Mouse (Mus musculus) stomach, embryonic 15.5 days (tissue): ENCODE results near the gene Ago4. TPM values are rescaled to one million over a fixed set of nuclear protein-coding genes. Genes with fewer than 3 reads are reported as not detected.

Source experiments
- ATAC-seq: fragments of 200-750 bp; cut with Nextera tagmentation; 2 replicates; pipeline ENCODE4 v1.8.0; 2017; ENCODE audit warnings: low read depth, moderate number of reproducible peaks, moderate TSS enrichment; ENCODE audit not compliant: insufficient read depth, low FRiP score
- H3K27ac ChIP-seq: fragments of 300-500 bp; sonication (generic); 2 replicates; pipeline ENCODE4 v1.5.1; 2015; ENCODE audit warnings: mild to moderate bottlenecking, inconsistent platforms
- H3K27me3 ChIP-seq: fragments of 300-500 bp; sonication (generic); replicated peaks from 2 replicates; pipeline ENCODE4 v1.6.1; 2015; ENCODE audit warnings: inconsistent platforms
- H3K36me3 ChIP-seq: fragments of 300-500 bp; sonication (generic); 2 replicates; pipeline ENCODE4 v1.6.1; 2015; ENCODE audit warnings: inconsistent platforms
- H3K4me1 ChIP-seq: fragments of 300-500 bp; sonication (generic); 2 replicates; pipeline ENCODE4 v1.6.1; 2015; ENCODE audit warnings: inconsistent platforms
- H3K4me2 ChIP-seq: fragments of 300-500 bp; sonication (generic); 2 replicates; pipeline ENCODE4 v1.6.1; 2015; ENCODE audit warnings: mild to moderate bottlenecking, inconsistent platforms
- H3K4me3 ChIP-seq: fragments of 300-500 bp; sonication (generic); replicated peaks from 2 replicates; pipeline ENCODE4 v1.5.1; 2015; ENCODE audit warnings: inconsistent platforms
- H3K9ac ChIP-seq: fragments of 300-500 bp; sonication (generic); 2 replicates; pipeline ENCODE4 v1.6.1; 2015; ENCODE audit warnings: inconsistent platforms
- H3K9me3 ChIP-seq: fragments of 300-500 bp; sonication (generic); 2 replicates; pipeline ENCODE4 v1.6.1; 2016; ENCODE audit warnings: inconsistent platforms
- WGBS: fragments of 180-500 bp; shearing (Covaris S2); methylation state at CpG from one replicate; pipeline ENCODE4 v1.1.7; 2015; 5-methylcytosine and 5-hydroxymethylcytosine counted together
- polyA plus RNA-seq: library from polyadenylated mRNA; unstranded; fragments of >200 nt; fragmentation: Nextera tagmentation; extraction: Ambion mirVana; gene quantifications from 2 replicates; pipeline ENCODE4 v1.2.1, GENCODE M21; 2015

Gene Ago4
- polyA plus RNA-seq, 1 experiment from 2014 or later, result 2.1 TPM

- no peaks in the 10 kb centered on the region for H3K4me1 ChIP-seq
- ATAC-seq, result no peak
- H3K9ac ChIP-seq, result no peak overlapping the region
- 79% methylated on average over 6 of the region's 6 CpGs for WGBS
- no peaks in the 10 kb centered on the region for H3K27me3 ChIP-seq
- no peak overlapping the region for H3K27ac ChIP-seq
- H3K4me2 ChIP-seq, result no peak overlapping the region
- no peaks in the 10 kb centered on the region for H3K9me3 ChIP-seq
- no peak overlapping the region for H3K4me3 ChIP-seq
- H3K36me3 ChIP-seq, result no peaks in the 10 kb centered on the region
Observed at GRCm38 (mm10) chr4:126512308-126513066, 20.8 kb downstream of the Ago4 start.

- Histone ChIP-seq H3K9ac (no peak overlapping the region), H3K4me3 (no peak overlapping the region), H3K36me3 (no peaks in the 10 kb centered on the region), H3K4me1 (no peaks in the 10 kb centered on the region), H3K9me3 (no peaks in the 10 kb centered on the region), H3K27ac (no peak overlapping the region), H3K27me3 (no peaks in the 10 kb centered on the region), H3K4me2 (no peak overlapping the region)
- 81% methylated on average over 5 of the region's 5 CpGs for WGBS
- ATAC-seq, result no peak
Observed at GRCm38 (mm10) chr4:126511013-126511412, 22.3 kb downstream of the Ago4 start.

DNA sequence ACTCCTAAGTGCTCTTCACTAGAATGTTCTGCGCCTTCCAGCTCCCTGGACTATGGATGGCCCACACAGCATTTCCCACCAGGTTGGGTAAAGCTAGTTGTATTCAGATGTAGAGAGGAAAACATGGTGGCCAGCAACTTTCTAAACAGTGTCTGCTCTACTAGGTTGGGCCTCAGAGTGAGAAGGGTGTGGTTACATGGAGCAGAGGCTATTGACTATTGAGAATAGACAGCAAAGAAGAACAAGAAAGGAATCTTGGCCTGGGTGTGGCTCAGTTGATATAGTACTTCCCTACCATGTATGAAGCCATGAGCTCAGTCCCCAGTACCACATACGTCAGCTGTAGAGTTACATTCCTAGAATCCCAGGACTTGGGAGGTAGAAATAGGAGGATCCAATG lies 24.2 kb downstream of the Ago4 start:
- H3K9ac ChIP-seq, result no peak overlapping the region
- no peak for ATAC-seq
- no peaks in the 10 kb centered on the region for H3K27me3 ChIP-seq
- peak overlapping the region; percentile 45 for H3K27ac ChIP-seq
- no peak overlapping the region for H3K4me2 ChIP-seq
- H3K9me3 ChIP-seq, result no peaks in the 10 kb centered on the region
- no peak overlapping the region for H3K4me3 ChIP-seq
- H3K4me1 ChIP-seq, result no peaks in the 10 kb centered on the region
- WGBS, result 78% methylated on average over 2 of the region's 2 CpGs
- H3K36me3 ChIP-seq, result no peaks in the 10 kb centered on the region

DNA sequence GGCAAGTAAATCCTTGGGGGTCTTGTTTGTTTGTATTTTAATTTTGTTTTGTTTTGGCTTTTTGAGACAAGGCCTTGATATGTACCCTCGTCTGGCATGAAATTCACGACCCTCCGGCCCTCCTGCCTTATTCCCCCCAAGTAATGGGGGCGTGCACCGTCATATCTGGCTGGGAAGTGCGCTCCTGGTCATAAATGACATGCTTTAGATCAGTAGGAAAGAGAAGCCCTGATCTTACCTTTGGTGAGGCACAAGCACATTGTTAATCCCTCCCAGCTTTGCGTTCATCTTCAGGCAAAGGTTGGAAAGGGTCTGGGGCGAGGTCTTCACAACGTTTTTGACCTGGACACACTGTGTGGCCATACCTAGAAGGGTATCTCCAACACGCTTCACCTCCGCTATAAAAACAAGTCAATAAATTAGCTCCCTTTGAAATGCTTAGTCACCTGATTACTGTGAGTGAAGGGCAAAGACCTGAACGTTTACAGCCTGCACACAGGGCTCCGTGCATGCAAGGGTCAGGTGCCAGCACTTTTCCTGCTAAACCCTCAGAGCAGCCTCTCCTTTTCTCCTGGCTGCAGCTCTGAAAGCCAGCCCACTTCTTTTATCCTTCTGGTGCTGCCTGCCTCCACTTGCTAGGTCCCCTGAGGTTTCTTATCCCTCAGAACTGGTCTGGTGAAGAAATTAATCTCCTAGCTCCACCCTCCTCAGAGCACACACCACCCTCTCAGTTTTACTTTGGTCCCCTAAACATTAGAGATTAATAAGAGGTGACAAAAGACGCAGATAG lies 25.0 kb downstream of the Ago4 start:
- no peaks in the 10 kb centered on the region for H3K4me1 ChIP-seq
- 62% methylated on average over 14 of the region's 14 CpGs for WGBS
- no peak overlapping the region for H3K4me2 ChIP-seq
- no peak overlapping the region for H3K9ac ChIP-seq
- H3K9me3 ChIP-seq, result no peaks in the 10 kb centered on the region
- peak; percentile 53; the same call in 1 of the 2 replicates for ATAC-seq
- no peaks in the 10 kb centered on the region for H3K36me3 ChIP-seq
- H3K27ac ChIP-seq, result peak overlapping the region; percentile 51; the same call in 1 of the 2 replicates
- H3K27me3 ChIP-seq, result no peaks in the 10 kb centered on the region
- no peak overlapping the region for H3K4me3 ChIP-seq

DNA sequence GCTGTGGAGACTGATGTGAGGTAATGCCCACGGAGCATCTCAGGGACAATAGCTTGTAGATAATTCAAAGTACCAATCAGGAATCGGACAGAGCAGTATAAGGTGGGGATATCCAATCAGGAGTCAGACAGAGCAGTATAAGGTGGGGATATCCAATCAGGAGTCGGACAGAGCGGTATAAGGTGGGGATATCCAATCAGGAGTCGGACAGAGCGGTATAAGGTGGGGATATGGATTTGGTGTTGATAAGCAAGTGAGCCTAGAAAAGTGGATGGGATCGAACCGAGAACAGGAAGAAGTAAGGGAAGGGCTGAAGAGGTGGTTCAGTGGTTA lies 30.3 kb downstream of the Ago4 start:
- Histone ChIP-seq H3K4me3 (no peak overlapping the region), H3K9me3 (no peaks in the 10 kb centered on the region), H3K36me3 (no peaks in the 10 kb centered on the region), H3K4me2 (no peak overlapping the region), H3K9ac (no peak overlapping the region), H3K27me3 (no peaks in the 10 kb centered on the region), H3K4me1 (no peaks in the 10 kb centered on the region), H3K27ac (no peak overlapping the region)
- WGBS, result 52% methylated on average over 8 of the region's 8 CpGs
- no peak for ATAC-seq

- Histone ChIP-seq H3K36me3 (no peaks in the 10 kb centered on the region), H3K9me3 (no peaks in the 10 kb centered on the region), H3K27me3 (no peaks in the 10 kb centered on the region), H3K4me3 (no peak overlapping the region), H3K27ac (no peak overlapping the region), H3K4me2 (no peak overlapping the region), H3K4me1 (no peaks in the 10 kb centered on the region), H3K9ac (no peak overlapping the region)
- 67% methylated on average over 6 of the region's 6 CpGs for WGBS
- no peak for ATAC-seq
Observed at GRCm38 (mm10) chr4:126502141-126502976, 30.9 kb downstream of the Ago4 start.

DNA sequence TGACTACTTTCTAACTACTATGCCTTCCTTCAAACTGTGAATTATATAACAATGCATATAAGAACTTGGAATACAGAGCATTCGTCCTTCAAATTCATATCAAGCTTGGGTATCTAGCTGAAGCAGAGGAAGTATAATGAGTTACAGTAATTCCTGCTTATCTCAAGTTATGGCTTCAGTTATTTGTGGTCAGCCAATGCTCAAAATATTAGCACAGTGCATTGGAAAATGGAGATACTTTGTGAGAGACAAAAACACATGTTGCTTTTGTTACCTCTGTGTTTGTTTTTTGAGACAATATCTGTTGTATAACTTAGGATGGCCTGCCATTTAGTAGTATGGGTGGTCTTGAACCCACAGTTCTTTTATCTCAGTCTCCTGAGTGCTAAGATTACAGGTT lies 34.7 kb downstream of the Ago4 start:
- 78% methylated on average over 1 of the region's 1 CpGs for WGBS
- Histone ChIP-seq H3K27ac (no peak overlapping the region), H3K9me3 (no peaks in the 10 kb centered on the region), H3K4me1 (no peaks in the 10 kb centered on the region), H3K27me3 (no peaks in the 10 kb centered on the region), H3K9ac (no peak overlapping the region), H3K36me3 (no peaks in the 10 kb centered on the region), H3K4me2 (no peak overlapping the region), H3K4me3 (no peak overlapping the region)
- ATAC-seq, result no peak

GRCm38 (mm10) chr4:126496963-126497362 lies 36.3 kb downstream of the Ago4 start:
- Histone ChIP-seq H3K36me3 (no peaks in the 10 kb centered on the region), H3K27me3 (no peaks in the 10 kb centered on the region), H3K4me1 (no peaks in the 10 kb centered on the region), H3K9me3 (no peaks in the 10 kb centered on the region), H3K27ac (peak overlapping the region; percentile 77), H3K9ac (no peak overlapping the region), H3K4me2 (no peak overlapping the region), H3K4me3 (no peak overlapping the region)
- 75% methylated on average over 2 of the region's 2 CpGs for WGBS
- no peak for ATAC-seq

DNA sequence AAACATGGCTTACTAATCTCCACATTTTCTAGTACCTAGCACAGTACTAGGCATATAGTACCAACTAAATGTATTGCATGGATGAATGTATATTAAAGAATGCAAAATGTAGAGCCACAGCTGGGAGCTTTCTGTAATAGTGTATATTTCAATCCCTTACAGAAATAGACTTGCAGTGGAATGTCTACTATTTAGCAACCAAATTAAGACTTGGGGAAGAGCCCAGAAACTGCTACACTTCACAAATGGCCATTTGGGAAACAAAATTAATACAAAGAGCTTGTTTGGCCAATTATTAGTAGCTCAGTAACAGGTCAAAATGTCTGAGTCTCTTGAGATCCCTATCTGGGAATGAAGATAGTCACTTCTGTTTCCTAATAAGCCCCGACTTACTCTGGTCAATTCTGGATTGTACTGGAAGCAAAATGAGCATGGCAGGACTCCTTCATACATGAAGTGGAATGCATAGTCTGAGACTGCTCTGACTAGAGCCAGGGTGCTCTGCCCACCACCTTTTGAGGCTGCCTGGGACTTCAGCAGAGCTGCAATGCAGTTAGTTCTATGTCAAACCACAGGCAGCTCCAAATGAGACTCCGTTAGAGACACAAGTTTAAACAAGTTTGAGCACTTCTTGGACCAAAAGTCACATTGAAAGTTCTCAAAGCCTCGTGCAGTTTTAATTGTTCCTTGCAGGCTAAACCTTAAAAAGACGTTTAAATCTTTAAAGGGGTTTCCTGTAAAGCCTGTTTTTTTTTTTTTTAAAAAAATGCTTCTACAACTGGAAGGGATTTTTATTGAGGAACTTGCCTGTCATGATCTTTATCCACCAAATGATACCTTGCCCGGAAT lies 37.1 kb downstream of the Ago4 start:
- Histone ChIP-seq H3K9ac (no peak overlapping the region), H3K9me3 (no peaks in the 10 kb centered on the region), H3K4me1 (no peaks in the 10 kb centered on the region), H3K27me3 (no peaks in the 10 kb centered on the region), H3K36me3 (no peaks in the 10 kb centered on the region), H3K4me2 (0 out of 2 replicates have a peak overlapping the region, but pooled peaks have one; percentile 1), H3K4me3 (no peak overlapping the region), H3K27ac (peak overlapping the region; percentile 82)
- no peak; the same call in 1 of the 2 replicates for ATAC-seq
- 46% methylated on average over 5 of the region's 5 CpGs for WGBS

DNA sequence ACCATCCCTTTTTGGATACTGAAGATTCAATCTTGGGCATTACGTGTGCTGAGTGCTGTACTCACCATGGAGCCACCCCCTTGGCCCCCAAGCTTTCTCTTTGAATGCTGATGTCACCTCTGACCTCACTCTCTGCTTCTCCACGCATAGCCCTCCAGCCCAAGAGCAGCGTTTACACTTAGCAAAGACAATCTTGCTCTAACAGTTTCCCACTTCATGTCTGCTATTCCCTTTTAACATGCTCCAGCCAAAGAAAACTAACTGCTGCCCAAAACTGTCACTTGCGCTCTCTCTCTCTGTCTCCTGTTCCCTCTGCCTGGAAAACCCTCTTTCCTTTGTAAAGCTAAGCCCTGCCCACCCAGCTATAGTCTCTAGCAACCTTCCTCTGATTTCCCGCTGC lies 37.8 kb downstream of the Ago4 start:
- Histone ChIP-seq H3K9me3 (no peaks in the 10 kb centered on the region), H3K4me2 (no peak overlapping the region), H3K27ac (peak overlapping the region; percentile 82), H3K36me3 (no peaks in the 10 kb centered on the region), H3K4me1 (no peaks in the 10 kb centered on the region), H3K27me3 (no peaks in the 10 kb centered on the region), H3K4me3 (no peak overlapping the region), H3K9ac (no peak overlapping the region)
- 44% methylated on average over 5 of the region's 5 CpGs for WGBS
- no peak for ATAC-seq

DNA sequence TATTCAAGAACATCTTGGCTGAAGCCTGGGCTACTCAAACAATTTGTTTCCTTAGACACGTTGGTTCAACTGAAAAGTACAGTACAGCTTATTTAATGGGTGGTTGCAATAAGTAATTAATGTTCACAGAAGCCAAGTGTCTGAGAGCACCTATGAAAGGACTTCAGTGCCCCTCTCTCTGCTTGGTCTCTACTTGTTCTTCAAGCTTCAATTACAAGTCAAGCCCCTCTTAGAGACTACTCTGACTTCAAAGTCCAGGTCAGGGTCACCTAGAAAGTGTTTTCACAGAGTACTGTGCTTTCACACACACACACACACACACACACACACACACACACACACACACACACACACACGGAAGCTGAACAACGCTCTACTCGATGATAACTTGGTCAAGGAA lies 39.9 kb downstream of the Ago4 start:
- WGBS, result 78% methylated on average over 4 of the region's 4 CpGs
- no peak for ATAC-seq
- H3K4me1 ChIP-seq, result no peaks in the 10 kb centered on the region
- no peaks in the 10 kb centered on the region for H3K9me3 ChIP-seq
- no peak overlapping the region for H3K4me2 ChIP-seq
- no peaks in the 10 kb centered on the region for H3K36me3 ChIP-seq
- H3K27me3 ChIP-seq, result no peaks in the 10 kb centered on the region
- no peak overlapping the region for H3K9ac ChIP-seq
- H3K27ac ChIP-seq, result no peak overlapping the region
- H3K4me3 ChIP-seq, result no peak overlapping the region
